Mouse (Mus musculus): ENCODE data around the gene Pabpc6.

The Pabpc6 gene

DNA sequence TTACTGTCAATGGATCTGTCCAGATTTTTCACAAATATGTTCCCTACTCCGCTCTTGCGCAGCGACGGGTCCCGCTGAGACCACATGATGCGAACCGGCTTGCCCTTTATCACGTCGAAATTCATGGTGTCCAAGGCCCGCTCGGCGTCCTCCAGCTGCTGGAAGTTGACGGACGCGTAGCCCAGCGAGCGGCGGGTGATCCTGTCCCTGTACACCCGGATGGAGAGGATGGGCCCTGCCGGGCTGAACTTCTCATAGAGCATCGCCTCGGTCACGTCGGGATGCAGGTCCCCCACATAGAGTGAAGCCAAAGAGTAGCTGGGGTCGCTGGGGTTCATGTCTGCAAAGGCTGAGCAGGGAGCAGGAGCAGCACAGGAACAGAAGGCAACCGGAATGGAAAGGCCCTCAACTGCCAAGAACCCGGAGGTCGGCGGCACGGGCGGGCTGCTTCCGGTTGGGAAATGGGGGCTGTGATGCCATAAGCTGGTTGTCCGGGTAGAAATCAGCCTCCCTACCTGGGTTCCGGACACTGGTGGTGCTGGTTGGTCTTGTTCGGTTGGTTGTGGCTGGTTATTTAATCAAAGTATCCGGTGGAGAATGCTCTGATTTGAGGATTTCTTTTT lies at the start of gene Pabpc6:
Gene Pabpc6 (minus strand): TSS at position 435 of the 623 bp plus-strand sequence.
- DNase-seq: no peak

- no peak for DNase-seq
Observed at GRCm38 (mm10) chr17:9710910-9711309, 41.4 kb upstream of the Pabpc6 start.

DNA sequence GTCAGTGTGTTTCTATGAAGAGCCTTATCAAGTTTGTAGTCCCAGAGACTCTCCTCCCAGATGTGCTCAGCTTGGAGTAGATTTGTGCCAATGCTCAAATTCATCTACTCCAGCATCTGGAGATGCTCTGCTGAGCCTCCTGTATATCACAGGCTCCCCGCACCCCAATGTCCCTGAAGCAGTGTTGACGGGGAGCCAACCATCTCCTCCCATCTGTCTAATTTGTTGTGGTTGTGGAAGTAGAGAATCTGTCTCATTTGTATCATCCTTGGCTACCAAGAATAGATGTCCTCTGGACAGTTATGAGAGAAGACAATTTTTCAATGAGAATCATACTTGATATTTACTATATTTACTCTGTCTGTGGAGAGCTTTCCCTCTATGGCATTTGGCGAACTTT lies 39.4 kb upstream of the Pabpc6 start:
- DNase-seq: no peak

GRCm38 (mm10) chr17:9707356-9707755 lies 37.8 kb upstream of the Pabpc6 start:
- no peak for DNase-seq

- DNase-seq: no peak
Observed at GRCm38 (mm10) chr17:9697763-9698162, 28.2 kb upstream of the Pabpc6 start.

GRCm38 (mm10) chr17:9691251-9691650 lies 21.7 kb upstream of the Pabpc6 start:
- DNase-seq: no peak

DNA sequence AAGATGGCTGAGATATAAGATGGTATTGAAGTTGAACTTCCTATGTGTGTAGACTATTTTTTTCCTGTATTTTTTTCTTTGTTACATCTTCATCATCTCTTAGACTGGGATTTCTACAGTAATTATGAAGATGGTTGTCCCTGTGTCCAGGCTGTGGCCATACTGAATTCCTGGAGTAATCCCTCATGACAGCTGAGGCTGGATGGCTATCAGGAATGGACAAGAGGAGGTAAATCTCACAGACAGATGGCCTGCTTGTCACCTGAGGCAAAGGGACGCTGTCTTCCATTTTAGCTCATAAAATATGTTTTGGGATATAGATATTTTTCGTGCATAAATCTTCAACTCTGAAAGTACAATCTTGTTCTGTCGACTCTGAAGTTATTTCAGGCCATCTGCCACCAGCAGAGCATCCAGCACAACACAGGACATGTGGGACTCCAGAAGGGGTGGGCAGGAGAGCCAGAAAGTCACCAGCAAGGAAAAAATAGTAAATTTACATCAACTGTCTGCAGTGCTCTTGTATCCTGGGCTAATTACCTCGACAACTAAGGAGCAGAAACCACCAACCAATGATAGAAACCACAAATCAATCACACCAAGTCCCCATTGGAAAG lies 14.1 kb upstream of the Pabpc6 start:
- DNase-seq: no peak

- no peak for DNase-seq
Observed at GRCm38 (mm10) chr17:9680741-9681140, 11.2 kb upstream of the Pabpc6 start.

- no peak for DNase-seq
Observed at GRCm38 (mm10) chr17:9675175-9675789, 5.8 kb upstream of the Pabpc6 start.

GRCm38 (mm10) chr17:9667955-9668354 lies 1.6 kb downstream of the Pabpc6 start:
- DNase-seq: no peak

- no peak for DNase-seq
Observed at GRCm38 (mm10) chr17:9658651-9659050, 10.9 kb downstream of the Pabpc6 start.

DNA sequence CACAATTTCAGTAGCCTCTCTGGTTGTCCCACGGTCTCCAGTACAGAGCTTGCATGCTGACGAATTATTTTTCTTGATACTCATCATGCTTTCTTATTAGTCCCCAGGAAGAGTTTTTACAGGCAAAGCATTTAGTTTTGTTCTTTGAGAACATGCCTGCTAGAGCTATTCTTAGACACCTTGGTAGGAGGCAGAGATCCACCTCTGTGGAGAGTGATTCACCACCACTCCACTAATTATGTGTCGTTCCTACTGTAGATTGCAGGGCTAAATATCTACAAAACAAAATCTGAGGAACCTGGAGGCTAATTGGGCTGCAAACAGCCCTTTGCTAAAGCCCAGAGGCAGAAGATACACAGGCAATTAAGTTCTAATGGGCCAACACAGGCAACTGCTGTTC lies 15.4 kb downstream of the Pabpc6 start:
- no peak for DNase-seq

GRCm38 (mm10) chr17:9647644-9648043 lies 21.9 kb downstream of the Pabpc6 start:
- no peak for DNase-seq

GRCm38 (mm10) chr17:9643657-9644180 lies 25.8 kb downstream of the Pabpc6 start:
- no peak for DNase-seq

DNA sequence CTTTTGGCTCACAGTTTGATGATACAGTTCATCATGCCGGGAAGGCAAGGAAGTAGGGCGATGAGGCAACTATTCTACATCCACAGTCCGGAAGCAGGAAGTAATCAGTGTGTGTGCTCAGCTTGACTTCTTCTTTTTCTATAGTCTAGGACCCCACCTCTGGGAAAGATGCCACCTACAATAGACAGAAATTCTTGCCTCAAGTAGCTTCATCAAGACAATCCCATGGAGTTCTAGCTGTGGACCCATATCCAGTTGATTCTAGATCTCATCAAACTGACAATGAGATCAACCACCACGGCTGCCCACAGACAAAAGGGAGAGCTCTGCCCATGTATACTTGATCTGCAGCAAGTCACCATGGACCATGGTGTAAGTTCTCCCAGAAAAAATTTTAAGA lies 32.5 kb downstream of the Pabpc6 start:
- DNase-seq: no peak

- DNase-seq: no peak
Observed at GRCm38 (mm10) chr17:9632579-9633252, 36.8 kb downstream of the Pabpc6 start.

DNA sequence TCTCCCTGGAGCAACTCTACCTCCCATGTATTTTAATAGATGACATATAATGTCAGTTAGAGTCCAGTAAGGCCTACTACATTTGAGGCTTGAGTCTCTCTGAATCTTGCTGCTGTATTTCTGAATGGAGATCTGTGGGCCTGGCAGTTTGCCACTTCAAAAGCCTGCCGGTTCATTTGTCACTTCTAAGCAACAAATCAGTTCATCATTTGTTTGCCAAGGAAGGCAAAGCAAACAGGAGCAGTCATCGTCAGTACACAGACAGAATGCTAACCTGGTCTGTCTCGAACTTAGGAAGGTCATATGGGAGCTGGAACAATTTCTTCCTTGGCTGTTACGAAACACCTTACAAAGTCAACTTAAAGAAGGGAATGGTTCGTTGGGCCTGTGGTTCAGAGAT lies 37.4 kb downstream of the Pabpc6 start:
- no peak for DNase-seq

GRCm38 (mm10) chr17:9631081-9631480 lies 38.4 kb downstream of the Pabpc6 start:
- no peak for DNase-seq

DNA sequence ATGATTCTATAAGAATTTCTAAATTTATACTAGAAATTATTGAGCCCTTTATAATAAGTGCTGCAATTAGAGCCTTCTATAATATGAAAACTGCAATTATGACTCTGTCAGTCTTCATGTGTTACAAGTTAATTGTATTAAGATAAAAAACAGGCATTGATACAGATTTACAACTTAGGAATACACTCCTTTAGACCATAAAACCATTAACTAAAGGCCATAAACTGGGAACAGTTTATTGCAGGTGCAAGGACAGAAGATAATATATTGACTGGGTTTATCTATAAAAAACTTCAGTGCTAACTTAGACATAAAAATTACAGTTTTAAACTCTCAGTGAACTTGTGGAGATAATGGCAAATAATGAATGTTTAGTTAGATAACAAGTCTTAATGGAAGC lies 42.5 kb downstream of the Pabpc6 start:
- no peak for DNase-seq
